Mouse (Mus musculus) forebrain, embryonic 13.5 days (tissue): ENCODE results near the gene Hlcs. TPM values are rescaled to one million over a fixed set of nuclear protein-coding genes. Genes with fewer than 3 reads are reported as not detected.

Experiments used
- ATAC-seq: fragments of 200-750 bp; cut with Nextera tagmentation; 2 replicates; pipeline ENCODE4 v1.8.0; 2017
- H3K27ac ChIP-seq: fragments of 300-500 bp; sonication (generic); 2 replicates; pipeline ENCODE4 v1.5.1; 2015; ENCODE audit warnings: inconsistent platforms, mild to moderate bottlenecking, moderate library complexity
- H3K27me3 ChIP-seq: fragments of 300-500 bp; sonication (generic); 2 replicates; pipeline ENCODE4 v1.6.1; 2015; ENCODE audit warnings: mild to moderate bottlenecking, inconsistent platforms
- H3K36me3 ChIP-seq: fragments of 300-500 bp; sonication (generic); 2 replicates; pipeline ENCODE4 v1.6.1; 2015; ENCODE audit warnings: mild to moderate bottlenecking, inconsistent platforms; ENCODE audit not compliant: poor library complexity, severe bottlenecking
- H3K4me1 ChIP-seq: fragments of 300-500 bp; sonication (generic); 2 replicates; pipeline ENCODE4 v1.6.1; 2015; ENCODE audit warnings: inconsistent platforms
- H3K4me2 ChIP-seq: fragments of 300-500 bp; sonication (generic); 2 replicates; pipeline ENCODE4 v1.6.1; 2015; ENCODE audit warnings: inconsistent platforms, mild to moderate bottlenecking, moderate library complexity
- H3K4me3 ChIP-seq: fragments of 300-500 bp; sonication (generic); 2 replicates; pipeline ENCODE4 v1.5.1; 2015; ENCODE audit warnings: mild to moderate bottlenecking, inconsistent platforms
- H3K9ac ChIP-seq: fragments of 300-500 bp; sonication (generic); 2 replicates; pipeline ENCODE4 v1.6.1; 2015; ENCODE audit warnings: mild to moderate bottlenecking, inconsistent platforms
- H3K9me3 ChIP-seq: fragments of 300-500 bp; sonication (generic); replicated peaks from 2 replicates; pipeline ENCODE4 v1.6.1; 2016; ENCODE audit warnings: inconsistent platforms
- WGBS: fragments of 180-500 bp; shearing (Covaris S2); methylation state at CpG from one replicate; pipeline ENCODE4 v1.1.7; 2015; 5-methylcytosine and 5-hydroxymethylcytosine counted together
- polyA plus RNA-seq: library from polyadenylated mRNA; unstranded; fragments of >200 nt; fragmentation: Nextera tagmentation; extraction: Ambion mirVana; gene quantifications from 2 replicates; pipeline ENCODE4 v1.2.1, GENCODE M21; 2015

Hlcs gene
- polyA plus RNA-seq, 1 experiment from 2014 or later: 9.0 TPM

- WGBS: 38% methylated on average over 16 of the region's 16 CpGs
- Histone ChIP-seq H3K4me1 (peaks cover 10% of the 10 kb centered on the region), H3K4me2 (peak overlapping the region; percentile 35), H3K27ac (no peak overlapping the region), H3K9ac (no peak overlapping the region), H3K9me3 (no peaks in the 10 kb centered on the region), H3K27me3 (peaks cover 14% of the 10 kb centered on the region; the same call in 1 of the 2 replicates), H3K36me3 (no peaks in the 10 kb centered on the region), H3K4me3 (no peak overlapping the region)
- 0 out of 2 replicates have a peak, but pooled peaks have one; percentile 48 for ATAC-seq
These were observed 76.9 kb downstream of the Hlcs start for GRCm38 (mm10) chr16:94236226-94237129.

GRCm38 (mm10) chr16:94235718-94236117 lies 77.7 kb downstream of the Hlcs start:
- no peaks in the 10 kb centered on the region for H3K36me3 ChIP-seq
- H3K9me3 ChIP-seq: no peaks in the 10 kb centered on the region
- no peak for ATAC-seq
- peaks cover 10% of the 10 kb centered on the region for H3K4me1 ChIP-seq
- no peak overlapping the region for H3K4me3 ChIP-seq
- H3K27me3 ChIP-seq: peaks cover 21% of the 10 kb centered on the region
- WGBS: 94% methylated on average over 6 of the region's 6 CpGs
- no peak overlapping the region for H3K9ac ChIP-seq
- H3K27ac ChIP-seq: no peak overlapping the region
- H3K4me2 ChIP-seq: no peak overlapping the region

- H3K4me3 ChIP-seq: no peak overlapping the region
- no peak overlapping the region for H3K9ac ChIP-seq
- H3K9me3 ChIP-seq: no peaks in the 10 kb centered on the region
- no peaks in the 10 kb centered on the region for H3K36me3 ChIP-seq
- 80% methylated on average over 4 of the region's 4 CpGs for WGBS
- peaks cover 10% of the 10 kb centered on the region for H3K4me1 ChIP-seq
- H3K27ac ChIP-seq: no peak overlapping the region
- no peak for ATAC-seq
- no peak overlapping the region for H3K4me2 ChIP-seq
- H3K27me3 ChIP-seq: peaks cover 32% of the 10 kb centered on the region
These were observed 79.2 kb downstream of the Hlcs start for GRCm38 (mm10) chr16:94234202-94234601.

- no peaks in the 10 kb centered on the region for H3K36me3 ChIP-seq
- no peak overlapping the region for H3K9ac ChIP-seq
- H3K4me1 ChIP-seq: peaks cover 25% of the 10 kb centered on the region
- no peak overlapping the region for H3K4me2 ChIP-seq
- H3K27me3 ChIP-seq: peaks cover 47% of the 10 kb centered on the region
- ATAC-seq: no peak
- H3K9me3 ChIP-seq: no peaks in the 10 kb centered on the region
- no peak overlapping the region for H3K4me3 ChIP-seq
- 68% methylated on average over 12 of the region's 12 CpGs for WGBS
- H3K27ac ChIP-seq: no peak overlapping the region
These were observed 82.3 kb downstream of the Hlcs start for GRCm38 (mm10) chr16:94230909-94231575.

- H3K9me3 ChIP-seq: no peaks in the 10 kb centered on the region
- no peak overlapping the region for H3K4me3 ChIP-seq
- ATAC-seq: no peak
- 50% methylated on average over 4 of the region's 4 CpGs for WGBS
- no peaks in the 10 kb centered on the region for H3K36me3 ChIP-seq
- no peak overlapping the region for H3K4me2 ChIP-seq
- no peak overlapping the region for H3K27ac ChIP-seq
- H3K4me1 ChIP-seq: peaks cover 27% of the 10 kb centered on the region
- no peak overlapping the region for H3K9ac ChIP-seq
- peaks cover 53% of the 10 kb centered on the region for H3K27me3 ChIP-seq
These were observed 82.9 kb downstream of the Hlcs start for GRCm38 (mm10) chr16:94230499-94230898.

- Histone ChIP-seq H3K27ac (no peak overlapping the region), H3K4me3 (no peak overlapping the region), H3K4me1 (peaks cover 27% of the 10 kb centered on the region), H3K36me3 (no peaks in the 10 kb centered on the region), H3K9me3 (no peaks in the 10 kb centered on the region), H3K27me3 (peaks cover 59% of the 10 kb centered on the region), H3K9ac (no peak overlapping the region), H3K4me2 (no peak overlapping the region)
- WGBS: 97% methylated on average over 7 of the region's 7 CpGs
- ATAC-seq: no peak
These were observed 83.5 kb downstream of the Hlcs start for GRCm38 (mm10) chr16:94229890-94230289.

- Histone ChIP-seq H3K36me3 (no peaks in the 10 kb centered on the region), H3K9me3 (no peaks in the 10 kb centered on the region), H3K4me2 (no peak overlapping the region), H3K4me1 (peaks cover 27% of the 10 kb centered on the region), H3K4me3 (no peak overlapping the region), H3K27me3 (peaks cover 67% of the 10 kb centered on the region), H3K27ac (no peak overlapping the region), H3K9ac (no peak overlapping the region)
- ATAC-seq: no peak
- WGBS: 86% methylated on average over 18 of the region's 18 CpGs
These were observed 84.4 kb downstream of the Hlcs start for GRCm38 (mm10) chr16:94228858-94229555.

- peaks cover 78% of the 10 kb centered on the region for H3K27me3 ChIP-seq
- no peak overlapping the region for H3K27ac ChIP-seq
- H3K4me3 ChIP-seq: no peak overlapping the region
- WGBS: 5% methylated on average over 18 of the region's 18 CpGs
- ATAC-seq: peak; percentile 93
- H3K9ac ChIP-seq: no peak overlapping the region
- H3K4me2 ChIP-seq: peak overlapping the region; percentile 4; the same call in 1 of the 2 replicates
- H3K36me3 ChIP-seq: no peaks in the 10 kb centered on the region
- H3K9me3 ChIP-seq: no peaks in the 10 kb centered on the region
- peaks cover 27% of the 10 kb centered on the region for H3K4me1 ChIP-seq
These were observed 85.9 kb downstream of the Hlcs start for GRCm38 (mm10) chr16:94227328-94228018.

- Histone ChIP-seq H3K27me3 (peaks cover 65% of the 10 kb centered on the region), H3K4me2 (no peak overlapping the region)
- WGBS: 89% methylated on average over 8 of the region's 8 CpGs
These were observed 90.0 kb downstream of the Hlcs start for GRCm38 (mm10) chr16:94223363-94223720.

GRCm38 (mm10) chr16:94222646-94223362 lies 90.6 kb downstream of the Hlcs start:
- Histone ChIP-seq H3K9me3 (no peaks in the 10 kb centered on the region), H3K4me3 (no peak overlapping the region), H3K9ac (no peak overlapping the region), H3K36me3 (no peaks in the 10 kb centered on the region), H3K4me1 (peaks cover 19% of the 10 kb centered on the region), H3K27ac (no peak overlapping the region), H3K27me3 (peaks cover 62% of the 10 kb centered on the region), H3K4me2 (no peak overlapping the region)
- ATAC-seq: no peak
- WGBS: 92% methylated on average over 11 of the region's 11 CpGs

More at GRCm38 (mm10) chr16:94223363-94223720, 90.0 kb downstream of the Hlcs start:
- no peaks in the 10 kb centered on the region for H3K36me3 ChIP-seq
- no peaks in the 10 kb centered on the region for H3K9me3 ChIP-seq
- H3K27ac ChIP-seq: no peak overlapping the region
- no peak for ATAC-seq
- H3K4me1 ChIP-seq: peaks cover 24% of the 10 kb centered on the region
- H3K4me3 ChIP-seq: no peak overlapping the region
- no peak overlapping the region for H3K9ac ChIP-seq

GRCm38 (mm10) chr16:94210689-94211357 lies 102.5 kb downstream of the Hlcs start:
- Histone ChIP-seq H3K27me3 (no peaks in the 10 kb centered on the region), H3K4me2 (no peak overlapping the region), H3K4me3 (no peak overlapping the region), H3K9ac (no peak overlapping the region), H3K27ac (no peak overlapping the region), H3K36me3 (no peaks in the 10 kb centered on the region), H3K9me3 (no peaks in the 10 kb centered on the region; the same call in 1 of the 2 replicates), H3K4me1 (no peaks in the 10 kb centered on the region)
- ATAC-seq: no peak
- whole genome bisulfite sequencing: 95% methylated on average over 15 of the region's 15 CpGs
